Mouse (Mus musculus): ENCODE results near the gene Aif1. TPM values are rescaled to one million over a fixed set of nuclear protein-coding genes. Genes with fewer than 3 reads are reported as not detected.

Gene Aif1
- polyA plus RNA-seq, 1 experiment from 2014 or later = 22.8 TPM

- no peak overlapping the region for H3K4me2 ChIP-seq (ENCODE audit: low read depth, low read length)
- WGBS (ENCODE audit: insufficient replicate concordance) = 45% methylated on average over 3 of the region's 3 CpGs
- H3K4me1 ChIP-seq (ENCODE audit: control insufficient read depth, low read depth, low read length) = peaks cover 3% of the 10 kb centered on the region; the same call in 1 of the 2 replicates
- ATAC-seq (ENCODE audit: low read depth) = no peak
- no peak overlapping the region for H3K9ac ChIP-seq (ENCODE audit: low read depth, low read length)
- no peaks in the 10 kb centered on the region for H3K9me3 ChIP-seq (replicated peaks; ENCODE audit: control insufficient read depth, low read length)
- H3K27ac ChIP-seq (ENCODE audit: low read length) = no peak overlapping the region
- H3K4me3 ChIP-seq (ENCODE audit: low read depth, low read length) = no peak overlapping the region
- no peaks in the 10 kb centered on the region for H3K36me3 ChIP-seq (ENCODE audit: control insufficient read depth, insufficient read depth)
- no peaks in the 10 kb centered on the region for H3K27me3 ChIP-seq (ENCODE audit: control insufficient read depth, insufficient read depth, low read depth, low read length)
These were observed 34.7 kb upstream of the Aif1 start for GRCm38 (mm10) chr17:35210593-35210992.

- H3K27ac ChIP-seq (ENCODE audit: low read length) = no peak overlapping the region
- 42% methylated on average over 12 of the region's 12 CpGs for WGBS (ENCODE audit: insufficient replicate concordance)
- peaks cover 5% of the 10 kb centered on the region for H3K27me3 ChIP-seq (ENCODE audit: control insufficient read depth, insufficient read depth, low read depth, low read length)
- ATAC-seq (ENCODE audit: low read depth) = no peak
- no peak overlapping the region for H3K9ac ChIP-seq (ENCODE audit: low read depth, low read length)
- H3K36me3 ChIP-seq (ENCODE audit: control insufficient read depth, insufficient read depth) = no peaks in the 10 kb centered on the region
- H3K4me2 ChIP-seq (ENCODE audit: low read depth, low read length) = no peak overlapping the region
- no peaks in the 10 kb centered on the region for H3K9me3 ChIP-seq (replicated peaks; ENCODE audit: control insufficient read depth, low read length)
- no peak overlapping the region for H3K4me3 ChIP-seq (ENCODE audit: low read depth, low read length)
- H3K4me1 ChIP-seq (ENCODE audit: control insufficient read depth, low read depth, low read length) = peaks cover 3% of the 10 kb centered on the region; the same call in 1 of the 2 replicates
These were observed 34.1 kb upstream of the Aif1 start for GRCm38 (mm10) chr17:35209785-35210535.

- ATAC-seq (ENCODE audit: low read depth) = no peak
- 49% methylated on average over 10 of the region's 10 CpGs for WGBS (ENCODE audit: insufficient replicate concordance)
- no peak overlapping the region for H3K4me2 ChIP-seq (ENCODE audit: low read depth, low read length)
- H3K27me3 ChIP-seq (ENCODE audit: control insufficient read depth, insufficient read depth, low read depth, low read length) = peaks cover 32% of the 10 kb centered on the region
- H3K9me3 ChIP-seq (replicated peaks; ENCODE audit: control insufficient read depth, low read length) = no peaks in the 10 kb centered on the region
- H3K27ac ChIP-seq (ENCODE audit: low read length) = no peak overlapping the region
- no peaks in the 10 kb centered on the region for H3K36me3 ChIP-seq (ENCODE audit: control insufficient read depth, insufficient read depth)
- H3K4me3 ChIP-seq (ENCODE audit: low read depth, low read length) = no peak overlapping the region
- no peaks in the 10 kb centered on the region for H3K4me1 ChIP-seq (ENCODE audit: control insufficient read depth, low read depth, low read length)
- H3K9ac ChIP-seq (ENCODE audit: low read depth, low read length) = no peak overlapping the region
These were observed 29.5 kb upstream of the Aif1 start for GRCm38 (mm10) chr17:35205380-35205769.

- Histone ChIP-seq H3K4me3 (ENCODE audit: low read depth, low read length) (no peak within 1 kb of the TSS), H3K27me3 (ENCODE audit: control insufficient read depth, insufficient read depth, low read depth, low read length) (peaks cover 35% of the 10 kb centered on the region), H3K9ac (ENCODE audit: low read depth, low read length) (no peak within 1 kb of the TSS), H3K27ac (ENCODE audit: low read length) (no peak within 1 kb of the TSS), H3K36me3 (ENCODE audit: control insufficient read depth, insufficient read depth) (no peaks in the 10 kb centered on the region), H3K4me2 (ENCODE audit: low read depth, low read length) (no peak within 1 kb of the TSS), H3K4me1 (ENCODE audit: control insufficient read depth, low read depth, low read length) (no peaks in the 10 kb centered on the region), H3K9me3 (replicated peaks; ENCODE audit: control insufficient read depth, low read length) (no peaks in the 10 kb centered on the region)
- ATAC-seq (ENCODE audit: low read depth) = no peak
- 34% methylated on average over 20 of the region's 20 CpGs for whole genome bisulfite sequencing (ENCODE audit: insufficient replicate concordance)
These were observed 28.9 kb upstream of the Aif1 start, which contains the start of gene Lta for GRCm38 (mm10) chr17:35204494-35205379. Gene Lta (minus strand): TSS chr17:35205351.

GRCm38 (mm10) chr17:35202442-35202841 is 26.6 kb upstream of the Aif1 start:
- H3K9me3 ChIP-seq (replicated peaks; ENCODE audit: control insufficient read depth, low read length) = no peaks in the 10 kb centered on the region
- no peaks in the 10 kb centered on the region for H3K36me3 ChIP-seq (ENCODE audit: control insufficient read depth, insufficient read depth)
- H3K4me2 ChIP-seq (ENCODE audit: low read depth, low read length) = peak overlapping the region; percentile 26
- WGBS (ENCODE audit: insufficient replicate concordance) = 70% methylated on average over 4 of the region's 4 CpGs
- H3K27ac ChIP-seq (ENCODE audit: low read length) = no peak overlapping the region
- peaks cover 35% of the 10 kb centered on the region for H3K27me3 ChIP-seq (ENCODE audit: control insufficient read depth, insufficient read depth, low read depth, low read length)
- no peak overlapping the region for H3K9ac ChIP-seq (ENCODE audit: low read depth, low read length)
- no peak overlapping the region for H3K4me3 ChIP-seq (ENCODE audit: low read depth, low read length)
- no peaks in the 10 kb centered on the region for H3K4me1 ChIP-seq (ENCODE audit: control insufficient read depth, low read depth, low read length)
- ATAC-seq (ENCODE audit: low read depth) = no peak

GRCm38 (mm10) chr17:35201787-35202186 is 25.9 kb upstream of the Aif1 start, which contains the start of gene Tnf:
Gene Tnf (minus strand): TSS chr17:35202007.
- Histone ChIP-seq H3K4me2 (ENCODE audit: low read depth, low read length) (peak within 1 kb of the TSS; percentile 26), H3K27ac (ENCODE audit: low read length) (peak within 1 kb of the TSS; percentile 72), H3K4me3 (ENCODE audit: low read depth, low read length) (peak within 1 kb of the TSS; percentile 30), H3K4me1 (ENCODE audit: control insufficient read depth, low read depth, low read length) (no peaks in the 10 kb centered on the region), H3K27me3 (ENCODE audit: control insufficient read depth, insufficient read depth, low read depth, low read length) (peaks cover 38% of the 10 kb centered on the region), H3K9ac (ENCODE audit: low read depth, low read length) (0 out of 2 replicates have a peak within 1 kb of the TSS, but pooled peaks have one; percentile 1), H3K9me3 (replicated peaks; ENCODE audit: control insufficient read depth, low read length) (no peaks in the 10 kb centered on the region), H3K36me3 (ENCODE audit: control insufficient read depth, insufficient read depth) (no peaks in the 10 kb centered on the region)
- no peak for ATAC-seq (ENCODE audit: low read depth)
- WGBS (ENCODE audit: insufficient replicate concordance) = 13% methylated on average over 13 of the region's 13 CpGs

GRCm38 (mm10) chr17:35201128-35201527 is 25.3 kb upstream of the Aif1 start:
- H3K27ac ChIP-seq (ENCODE audit: low read length) = peak overlapping the region; percentile 26; the same call in 1 of the 2 replicates
- no peak for ATAC-seq (ENCODE audit: low read depth)
- WGBS (ENCODE audit: insufficient replicate concordance) = 12% methylated on average over 11 of the region's 11 CpGs
- no peaks in the 10 kb centered on the region for H3K9me3 ChIP-seq (replicated peaks; ENCODE audit: control insufficient read depth, low read length)
- H3K4me2 ChIP-seq (ENCODE audit: low read depth, low read length) = peak overlapping the region; percentile 26
- H3K4me1 ChIP-seq (ENCODE audit: control insufficient read depth, low read depth, low read length) = peaks cover 1% of the 10 kb centered on the region; the same call in 1 of the 2 replicates
- no peaks in the 10 kb centered on the region for H3K36me3 ChIP-seq (ENCODE audit: control insufficient read depth, insufficient read depth)
- H3K4me3 ChIP-seq (ENCODE audit: low read depth, low read length) = peak overlapping the region; percentile 30
- H3K27me3 ChIP-seq (ENCODE audit: control insufficient read depth, insufficient read depth, low read depth, low read length) = peaks cover 43% of the 10 kb centered on the region
- H3K9ac ChIP-seq (ENCODE audit: low read depth, low read length) = no peak overlapping the region

- no peaks in the 10 kb centered on the region for H3K36me3 ChIP-seq (ENCODE audit: control insufficient read depth, insufficient read depth)
- peak; percentile 32; the same call in 1 of the 2 replicates for ATAC-seq (ENCODE audit: low read depth)
- H3K9me3 ChIP-seq (replicated peaks; ENCODE audit: control insufficient read depth, low read length) = no peaks in the 10 kb centered on the region
- peaks cover 5% of the 10 kb centered on the region; the same call in 1 of the 2 replicates for H3K4me1 ChIP-seq (ENCODE audit: control insufficient read depth, low read depth, low read length)
- peak overlapping the region; percentile 30; the same call in 1 of the 2 replicates for H3K4me3 ChIP-seq (ENCODE audit: low read depth, low read length)
- H3K9ac ChIP-seq (ENCODE audit: low read depth, low read length) = no peak overlapping the region
- H3K4me2 ChIP-seq (ENCODE audit: low read depth, low read length) = 0 out of 2 replicates have a peak overlapping the region, but pooled peaks have one; percentile 26
- 11% methylated on average over 11 of the region's 11 CpGs for WGBS (ENCODE audit: insufficient replicate concordance)
- peak overlapping the region; percentile 72 for H3K27ac ChIP-seq (ENCODE audit: low read length)
- peaks cover 50% of the 10 kb centered on the region for H3K27me3 ChIP-seq (ENCODE audit: control insufficient read depth, insufficient read depth, low read depth, low read length)
These were observed 24.5 kb upstream of the Aif1 start for GRCm38 (mm10) chr17:35200398-35200797.
